Mouse (Mus musculus): ENCODE data around the gene Ttc30b.

- TF ChIP-seq EP300 (IDR thresholded peaks at IDR 0.05; ENCODE audit: low read depth) (no peak), CTCF (IDR thresholded peaks at IDR 0.05; ENCODE audit: low read depth) (no peak)
Observed at GRCm38 (mm10) chr2:75923807-75924340, 14.5 kb downstream of the Ttc30b start.
